Mouse (Mus musculus) kidney, postnatal 25 days (tissue): ENCODE measurements around the gene Ldb3.

ENCODE experiments used
- DNase-seq, 2 experiments: peaks; one replicate each; pipeline ENCODE4 v3.0.0; 2021; ENCODE audit warnings: mixed read lengths in 2 of 2

The Ldb3 gene

GRCm38 (mm10) chr14:34590017-34590570, 1.6 kb upstream of the Ldb3 start:
- DNase-seq: no peak

- no peak for DNase-seq
Measured at GRCm38 (mm10) chr14:34589185-34589713, 767 bp upstream of the Ldb3 start.

- DNase-seq: peak; percentile 30 to 54
Measured at GRCm38 (mm10) chr14:34588005-34588404, 477 bp downstream of the Ldb3 start.

- no peak for DNase-seq
Measured at GRCm38 (mm10) chr14:34586871-34587270, 1.6 kb downstream of the Ldb3 start.

GRCm38 (mm10) chr14:34585358-34586105, 3.0 kb downstream of the Ldb3 start:
- no peak for DNase-seq

- DNase-seq: peak; percentile 74 to 88
Measured at GRCm38 (mm10) chr14:34582740-34583427, 5.6 kb downstream of the Ldb3 start.

- DNase-seq: no peak
Measured at GRCm38 (mm10) chr14:34576858-34577257, 11.6 kb downstream of the Ldb3 start.

- DNase-seq: peak; percentile 27 to 66
Measured at GRCm38 (mm10) chr14:34574068-34574467, 14.4 kb downstream of the Ldb3 start.

GRCm38 (mm10) chr14:34573348-34573913, 15.1 kb downstream of the Ldb3 start:
- no peak for DNase-seq

GRCm38 (mm10) chr14:34571610-34572387, 16.7 kb downstream of the Ldb3 start:
- no peak for DNase-seq

- DNase-seq: no peak
Measured at GRCm38 (mm10) chr14:34570903-34571302, 17.6 kb downstream of the Ldb3 start.

GRCm38 (mm10) chr14:34570294-34570693, 18.2 kb downstream of the Ldb3 start:
- peak; percentile 80 to 81 for DNase-seq

GRCm38 (mm10) chr14:34569534-34570194, 18.8 kb downstream of the Ldb3 start:
- DNase-seq: no peak

- no peak for DNase-seq
Measured at GRCm38 (mm10) chr14:34568626-34569025, 19.9 kb downstream of the Ldb3 start.

GRCm38 (mm10) chr14:34567697-34568096, 20.8 kb downstream of the Ldb3 start:
- no peak for DNase-seq

- DNase-seq: no peak
Measured at GRCm38 (mm10) chr14:34566530-34566929, 22.0 kb downstream of the Ldb3 start.

GRCm38 (mm10) chr14:34565711-34566110, 22.8 kb downstream of the Ldb3 start:
- peak in 1 of 2 experiments; percentile 45 for DNase-seq

- no peak for DNase-seq
Measured at GRCm38 (mm10) chr14:34564646-34565045, 23.8 kb downstream of the Ldb3 start.

GRCm38 (mm10) chr14:34562393-34562792, 26.1 kb downstream of the Ldb3 start:
- DNase-seq: no peak

- DNase-seq: no peak
Measured at GRCm38 (mm10) chr14:34561647-34562046, 26.8 kb downstream of the Ldb3 start.

GRCm38 (mm10) chr14:34558947-34559346, 29.5 kb downstream of the Ldb3 start:
- no peak for DNase-seq

- no peak for DNase-seq
Measured at GRCm38 (mm10) chr14:34555211-34555610, 33.3 kb downstream of the Ldb3 start.
